Mouse (Mus musculus): ENCODE data around the gene Pon1.

Gene Pon1

GRCm38 (mm10) chr6:5138875-5139631, 54.7 kb downstream of the Pon1 start:
- no peak for ATAC-seq (ENCODE audit: insufficient number of reproducible peaks, low FRiP score, low TSS enrichment)

DNA sequence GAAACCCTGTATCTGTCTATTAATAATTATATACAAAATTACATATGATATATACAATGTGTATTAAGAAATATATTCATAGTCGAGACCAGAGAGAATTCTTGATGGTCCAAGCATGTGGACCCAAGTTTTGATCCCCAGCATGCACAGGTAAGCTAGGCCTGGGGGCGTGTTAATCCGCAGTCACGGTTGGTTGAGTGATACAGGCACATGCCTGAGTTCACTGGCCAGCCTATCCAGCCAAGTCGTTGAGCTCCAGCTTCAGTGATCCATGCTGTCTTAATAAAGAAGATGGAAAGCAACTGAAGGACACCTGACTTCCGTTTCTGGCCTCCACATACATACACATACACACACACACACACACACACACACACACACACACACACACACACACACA, 57.7 kb downstream of the Pon1 start:
- ATAC-seq (ENCODE audit: insufficient number of reproducible peaks, low FRiP score, low TSS enrichment): no peak

GRCm38 (mm10) chr6:5134986-5135385, 58.8 kb downstream of the Pon1 start:
- no peak for ATAC-seq (ENCODE audit: insufficient number of reproducible peaks, low FRiP score, low TSS enrichment)

DNA sequence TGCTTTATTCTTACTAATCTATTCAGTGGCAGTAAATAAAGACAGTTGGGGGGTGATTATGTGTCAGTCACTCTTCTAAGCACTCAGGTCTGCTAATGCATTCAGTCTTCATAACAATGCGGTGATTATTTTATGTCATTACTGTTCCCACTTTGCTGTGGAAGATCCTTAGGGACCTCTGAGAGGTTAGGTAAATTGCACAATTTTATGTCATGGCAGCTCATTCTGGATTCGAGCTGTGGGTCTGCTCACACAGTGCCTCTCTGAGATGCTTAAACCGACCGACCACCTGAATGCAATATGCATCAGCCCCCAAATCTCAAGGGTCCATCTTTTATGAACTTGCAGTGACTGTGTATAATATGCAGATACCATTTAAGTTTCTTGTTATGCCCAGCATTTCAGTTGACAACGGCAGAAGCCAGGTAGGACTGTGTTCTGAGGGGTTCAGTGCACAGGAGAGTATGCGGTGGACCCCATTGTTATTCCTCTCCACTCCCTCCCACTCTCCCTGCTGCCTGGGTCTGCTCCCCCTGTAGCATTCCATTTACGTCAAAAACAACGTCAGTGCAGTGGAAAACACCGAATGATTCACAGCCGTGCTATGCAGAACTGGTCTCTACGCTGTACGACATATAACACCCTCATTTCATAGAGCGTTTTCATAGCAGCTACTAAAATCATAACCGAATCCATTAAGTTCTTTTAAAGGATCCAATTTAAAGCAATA, 64.2 kb downstream of the Pon1 start:
- ATAC-seq (ENCODE audit: insufficient number of reproducible peaks, low FRiP score, low TSS enrichment): no peak

DNA sequence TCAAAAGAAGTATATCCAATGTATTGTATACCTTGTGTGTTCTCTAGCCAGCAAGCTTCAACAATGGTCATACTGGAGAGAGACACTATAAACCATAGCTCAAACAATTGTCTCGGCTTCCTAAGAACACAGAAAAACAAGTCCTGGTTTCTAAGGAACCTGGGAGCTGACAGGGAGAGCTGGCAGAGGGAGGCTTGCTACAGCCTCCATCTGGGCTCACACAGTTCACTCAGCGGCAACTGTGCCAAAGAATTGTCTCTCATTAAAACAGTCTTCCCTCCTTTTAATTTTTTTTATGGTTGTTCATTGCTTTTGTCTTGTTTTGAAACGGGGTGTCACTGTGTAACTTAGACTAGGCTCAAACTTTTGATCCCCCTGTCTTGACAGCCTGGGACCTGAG, 73.5 kb downstream of the Pon1 start:
- peak; percentile 56; the same call in 1 of the 2 replicates for ATAC-seq (ENCODE audit: insufficient number of reproducible peaks, low FRiP score, low TSS enrichment)

- 0 out of 2 replicates have a peak, but pooled peaks have one; percentile 15 for ATAC-seq (ENCODE audit: insufficient number of reproducible peaks, low FRiP score, low TSS enrichment)
These were observed 74.4 kb downstream of the Pon1 start for GRCm38 (mm10) chr6:5119181-5119910.
